Mouse (Mus musculus) c-Kit-positive CD71-positive TER-119-negative erythroid progenitor cells, embryonic 14.5 days (primary cell): ENCODE data around the gene St3gal5.
"Not testable (repeated sequence)": the region's sequence is repeated elsewhere in the genome, so short reads cannot be mapped to it uniquely, and the experiment has no call there.

ENCODE experiments used
- DNase-seq: peaks from one replicate; pipeline ENCODE4 v3.0.0-alpha.2; 2013; ENCODE audit warnings: low read depth

The St3gal5 gene

DNA sequence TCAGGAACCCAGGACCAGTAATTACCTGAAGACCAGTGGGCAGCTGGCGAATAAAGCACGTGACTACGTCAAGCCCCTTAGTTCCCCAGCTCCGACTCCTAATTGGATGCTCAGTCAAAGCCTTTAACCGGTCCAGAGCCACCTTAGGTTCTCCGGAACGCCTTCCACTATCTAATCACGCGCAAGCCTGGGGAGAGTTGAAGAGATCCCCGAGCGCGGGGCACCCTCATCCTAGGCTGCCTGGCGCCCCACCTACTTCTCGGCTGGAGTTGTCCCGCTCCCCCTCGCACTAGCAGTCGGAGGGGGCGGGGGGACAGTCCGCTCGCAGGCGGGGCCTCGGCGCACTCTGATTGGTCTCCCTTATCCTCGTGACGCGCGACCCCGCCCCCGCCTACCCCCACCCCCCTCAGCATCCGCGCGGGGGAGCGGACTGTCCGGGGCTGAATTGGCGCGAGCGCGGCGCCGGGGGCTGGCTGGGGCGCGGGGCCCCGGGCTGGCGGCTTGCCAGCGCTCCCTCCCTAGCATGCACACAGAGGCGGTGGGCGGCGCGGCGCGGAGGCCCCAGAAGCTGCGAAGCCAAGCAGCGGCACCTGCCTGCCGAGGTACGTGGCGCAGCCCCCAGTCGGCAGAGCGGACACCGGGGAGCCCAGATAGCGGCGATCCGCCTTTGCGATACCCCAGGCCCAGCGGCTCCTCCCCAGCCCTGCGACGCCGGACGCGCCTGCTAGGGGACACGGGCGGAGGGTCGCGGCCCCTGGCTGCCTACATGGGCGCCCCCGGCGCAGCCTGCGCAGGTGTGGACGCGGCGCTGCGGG is at the start of gene St3gal5:
Gene St3gal5 (plus strand): TSS at position 412 of the 815 bp plus-strand sequence.
- DNase-seq = peak; percentile 92

DNA sequence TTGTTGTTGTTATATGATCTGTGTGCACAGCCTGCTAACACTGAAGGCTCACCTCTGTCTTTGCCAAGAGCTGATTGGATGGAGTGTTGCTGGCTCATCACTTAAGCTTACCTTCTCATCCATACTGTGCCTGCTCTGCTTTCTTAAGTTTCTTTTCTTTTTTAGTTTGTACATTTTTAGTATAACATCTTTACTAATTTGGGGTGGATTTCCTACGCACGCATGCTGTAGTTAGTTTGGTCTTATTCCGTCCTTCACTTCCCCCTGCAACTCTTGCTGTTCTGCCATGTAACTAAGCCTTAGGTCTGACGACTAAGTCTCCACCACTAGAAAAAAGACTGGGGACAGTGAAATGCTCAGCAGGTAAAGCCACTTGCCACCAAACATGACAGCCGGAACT is 48.7 kb upstream of the St3gal5 start:
- DNase-seq = no peak

DNA sequence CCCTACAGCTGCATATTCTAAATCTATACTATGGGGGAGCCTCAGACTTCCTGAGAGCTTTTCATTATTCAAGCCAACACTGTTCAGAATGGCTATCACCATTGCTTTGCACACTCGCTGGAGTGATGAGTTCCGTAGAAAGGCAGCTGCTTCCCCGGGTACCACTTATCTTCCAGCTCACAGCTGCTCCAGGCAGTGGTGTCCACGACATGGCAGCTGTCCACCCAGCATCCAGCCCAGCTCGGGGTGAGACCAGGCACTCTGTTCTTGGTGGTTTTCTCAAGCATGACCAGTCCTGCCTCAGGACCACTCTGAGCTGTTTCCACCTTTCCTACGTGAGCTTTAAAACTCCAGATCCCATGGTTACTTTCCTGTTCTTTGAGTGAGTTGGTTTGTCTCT is 47.5 kb upstream of the St3gal5 start:
- DNase-seq = no peak

DNA sequence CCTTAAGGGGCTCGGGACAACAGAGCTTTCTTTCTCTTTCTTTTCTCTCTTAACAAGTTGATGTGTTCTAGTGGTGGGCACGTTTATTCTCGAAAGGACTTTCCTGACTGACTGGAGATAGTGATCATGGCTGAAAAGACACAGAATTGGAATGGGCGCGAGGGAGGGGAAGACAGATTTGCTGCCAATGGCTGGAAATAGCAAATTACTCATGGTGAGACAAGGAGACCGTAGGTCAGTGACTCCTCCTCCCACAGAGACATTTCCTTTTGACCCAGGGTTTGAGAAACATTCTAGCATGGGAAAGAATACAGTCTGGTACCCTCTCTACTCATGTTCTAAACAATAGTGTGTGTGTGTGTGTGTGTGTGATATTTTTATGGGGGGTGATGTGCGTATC is 46.6 kb upstream of the St3gal5 start:
- no peak for DNase-seq

DNA sequence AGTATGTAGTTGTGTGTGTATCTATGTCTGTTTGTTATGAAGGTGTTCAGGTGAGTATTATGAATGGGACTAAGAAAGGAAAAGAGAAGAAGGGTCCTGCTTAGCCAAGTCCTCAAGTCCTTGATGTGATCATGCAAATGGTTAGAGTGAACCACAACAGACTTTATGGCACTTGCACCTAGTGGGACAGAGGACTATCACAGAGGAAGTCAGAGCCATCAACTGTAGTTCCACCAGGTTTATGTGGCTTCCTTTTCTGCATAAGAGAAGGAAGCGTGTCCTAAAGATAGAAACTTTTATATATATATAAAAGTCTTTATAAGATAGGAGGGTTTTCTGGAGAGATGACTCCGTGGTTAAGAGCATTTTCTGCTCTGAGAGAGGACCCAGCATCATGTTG is 46.1 kb upstream of the St3gal5 start:
- DNase-seq = no peak

DNA sequence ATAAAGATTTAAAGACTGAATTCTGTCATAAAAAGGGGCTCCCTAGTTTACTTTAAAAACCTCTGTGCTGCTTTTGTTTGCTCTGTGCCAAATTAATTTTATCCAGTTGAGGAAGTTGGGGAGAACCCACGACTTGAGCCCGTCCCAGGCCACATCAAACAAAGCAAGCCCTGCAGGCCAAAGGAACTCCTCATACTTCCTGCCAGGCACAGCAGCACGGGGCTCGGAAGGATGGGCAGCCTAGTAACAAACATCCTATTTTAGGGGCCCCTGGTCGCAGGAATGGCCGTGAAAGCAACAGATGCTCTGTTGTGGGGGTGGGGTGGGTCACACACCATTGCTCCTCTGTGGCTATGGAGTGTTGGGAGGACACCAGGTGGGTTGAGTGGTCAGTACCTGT is 45.6 kb upstream of the St3gal5 start:
- DNase-seq = no peak

DNA sequence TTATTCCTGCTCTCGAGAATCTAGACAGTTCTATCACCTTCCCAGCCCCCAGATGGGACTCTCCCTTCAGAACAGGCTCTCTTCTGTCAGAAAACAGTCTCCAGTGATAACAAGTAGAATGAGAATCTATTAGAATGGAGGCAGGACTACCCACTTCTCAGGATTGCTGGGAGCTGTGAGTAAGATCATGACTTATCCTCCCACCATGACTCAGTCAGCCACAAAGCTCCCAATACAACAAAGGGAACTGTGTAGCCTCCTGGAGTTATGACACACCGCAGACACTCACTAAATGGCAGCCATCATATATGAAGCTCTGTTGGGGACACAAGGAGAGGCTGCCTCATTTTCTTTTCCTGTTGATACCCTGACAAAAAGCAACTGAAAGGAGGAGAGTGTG is 40.8 kb upstream of the St3gal5 start:
- DNase-seq = no peak

DNA sequence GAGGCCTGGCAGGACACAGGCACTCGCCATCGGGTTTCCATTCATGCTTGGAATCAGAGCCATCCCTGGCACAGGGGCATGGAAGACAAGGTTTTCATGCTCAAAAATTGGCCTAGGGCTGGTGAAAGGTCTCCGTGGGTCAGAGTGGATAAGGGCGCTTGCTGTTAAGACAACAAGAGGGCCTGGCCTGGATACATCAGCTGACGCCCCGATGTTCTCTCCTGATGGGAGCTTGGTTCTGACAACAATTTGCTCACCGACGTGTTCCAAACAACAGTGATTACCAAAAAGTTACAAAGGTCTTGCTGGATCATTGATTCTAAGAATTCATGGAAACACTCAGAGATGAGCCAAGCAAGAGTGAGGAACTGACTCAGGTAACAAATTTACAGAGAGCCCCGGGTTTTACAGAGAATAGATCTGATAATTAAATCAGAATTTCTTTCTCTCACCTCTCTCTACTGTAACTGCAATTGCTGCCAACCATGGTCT is 38.9 kb upstream of the St3gal5 start:
- no peak for DNase-seq

DNA sequence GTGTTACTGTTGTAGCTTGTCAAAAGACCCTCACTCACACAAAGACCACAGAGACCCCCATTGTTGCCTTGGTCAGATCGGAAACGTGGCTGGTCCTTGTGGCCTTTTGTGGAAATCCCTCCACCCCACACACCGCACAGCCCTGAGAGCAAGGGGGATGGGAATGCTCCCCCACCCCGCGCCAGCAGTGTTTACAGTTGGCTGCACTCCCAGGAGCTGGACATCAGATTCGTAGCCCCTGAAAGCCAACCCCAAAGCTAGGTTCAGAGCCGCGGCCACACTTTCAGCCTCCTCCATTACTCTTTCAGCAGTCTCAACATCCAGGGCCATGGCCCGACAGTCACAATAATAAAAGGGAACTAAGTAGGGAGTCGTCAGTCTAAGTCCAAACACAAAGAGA is 36.7 kb upstream of the St3gal5 start:
- DNase-seq = not testable (repeated sequence)

DNA sequence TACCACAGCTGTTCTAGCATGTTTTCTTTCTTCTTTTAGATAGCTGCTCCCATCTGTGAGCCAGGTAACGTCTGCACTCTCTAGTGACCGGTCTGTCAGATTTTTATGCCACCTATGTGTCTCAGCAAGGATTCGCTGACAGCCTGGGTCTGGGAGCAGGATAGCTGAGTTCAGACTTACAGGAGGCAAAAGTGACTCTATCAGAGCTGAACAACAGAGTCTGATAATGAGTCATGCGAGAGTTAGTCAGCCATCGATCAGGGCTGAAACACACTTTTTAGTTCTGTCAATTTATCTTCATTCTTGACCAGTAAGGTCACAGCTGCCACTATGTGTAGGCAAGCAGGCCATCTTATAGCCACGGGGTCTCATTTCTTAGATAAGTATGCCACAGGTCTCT is 33.7 kb upstream of the St3gal5 start:
- DNase-seq = no peak

DNA sequence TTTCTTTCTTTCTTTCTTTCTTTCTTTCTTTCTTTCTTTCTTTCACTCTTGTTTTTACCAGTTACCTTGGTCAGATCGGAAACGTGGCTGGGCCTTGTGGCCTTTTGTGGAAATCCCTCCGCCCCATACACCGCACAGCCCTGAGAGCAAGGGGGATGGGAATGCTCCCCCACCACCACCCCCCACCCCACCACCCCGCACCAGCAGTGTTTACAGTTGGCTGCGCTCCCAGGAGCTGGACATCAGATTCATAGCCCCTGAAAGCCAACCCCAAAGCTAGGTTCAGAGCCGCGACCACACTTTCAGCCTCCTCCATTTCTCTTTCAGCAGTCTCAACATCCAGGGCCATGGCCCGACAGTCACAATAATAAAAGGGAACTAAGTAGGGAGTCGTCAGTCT is 31.4 kb upstream of the St3gal5 start:
- no peak for DNase-seq

DNA sequence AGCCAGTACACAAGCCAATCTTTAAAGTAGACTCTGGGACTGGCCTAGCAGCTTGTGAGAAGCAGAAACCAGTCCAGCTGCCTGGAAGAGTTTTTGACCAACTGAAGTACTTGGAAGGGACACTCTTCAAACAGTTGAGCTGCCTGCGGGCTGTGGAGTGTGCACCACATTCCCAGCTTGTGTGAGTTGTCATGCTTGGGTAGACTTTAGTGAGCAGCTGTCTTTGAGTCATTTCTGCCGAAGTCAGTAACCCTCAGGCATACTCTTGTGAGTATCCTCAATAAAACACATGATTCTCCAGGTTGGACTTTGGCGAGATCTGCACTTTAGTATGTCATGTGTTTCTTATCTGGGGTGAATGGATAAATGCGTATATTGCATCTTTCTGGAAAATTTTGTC is 29.0 kb upstream of the St3gal5 start:
- no peak for DNase-seq

DNA sequence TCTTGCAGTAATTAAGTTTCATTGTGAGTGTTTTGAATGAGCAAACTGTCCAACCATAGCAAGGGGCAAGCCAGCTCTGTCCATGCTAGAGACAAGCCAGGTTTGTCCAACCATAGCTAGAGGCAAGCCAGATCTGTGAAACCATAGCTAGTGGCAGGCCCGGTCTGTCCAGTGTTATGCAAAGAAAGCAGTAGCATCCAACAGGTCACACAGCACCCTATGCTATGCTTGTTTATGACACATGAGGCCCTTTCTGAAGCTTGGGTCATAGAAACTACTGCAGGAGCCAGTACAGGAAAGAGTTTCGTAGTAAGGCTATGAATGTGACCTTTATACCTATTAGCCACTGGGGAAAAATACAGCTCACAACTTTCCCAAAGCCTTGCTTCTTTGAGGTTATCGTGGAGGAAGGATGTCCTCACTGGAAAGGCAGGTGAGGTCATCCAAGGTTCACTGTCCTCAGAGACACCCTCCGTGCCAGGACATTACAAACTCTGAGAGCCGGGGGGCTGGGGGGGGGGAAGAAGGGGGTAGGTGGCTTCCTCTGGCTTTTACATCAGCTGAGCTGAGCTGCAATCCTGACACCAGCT is 26.0 kb upstream of the St3gal5 start:
- DNase-seq = no peak

DNA sequence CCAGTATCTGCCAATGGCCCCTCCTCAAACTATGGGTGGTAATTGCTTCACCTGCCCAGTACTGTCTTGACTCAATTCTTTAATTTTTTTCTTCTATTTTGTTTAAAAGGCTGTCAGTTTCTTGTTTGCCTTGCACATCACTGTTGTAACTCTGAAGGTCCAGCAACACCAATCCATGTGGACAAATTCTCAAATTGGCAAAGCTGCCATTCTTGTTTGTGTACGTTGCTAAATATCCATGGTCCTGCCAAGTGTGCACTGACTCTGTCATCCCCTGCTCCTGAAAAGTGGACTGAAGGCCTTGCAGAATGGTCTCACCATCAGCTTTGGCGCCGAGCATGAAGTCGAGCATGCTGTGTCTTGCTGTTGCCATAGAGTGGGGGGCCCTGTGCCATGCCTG is 23.6 kb upstream of the St3gal5 start:
- DNase-seq = no peak

DNA sequence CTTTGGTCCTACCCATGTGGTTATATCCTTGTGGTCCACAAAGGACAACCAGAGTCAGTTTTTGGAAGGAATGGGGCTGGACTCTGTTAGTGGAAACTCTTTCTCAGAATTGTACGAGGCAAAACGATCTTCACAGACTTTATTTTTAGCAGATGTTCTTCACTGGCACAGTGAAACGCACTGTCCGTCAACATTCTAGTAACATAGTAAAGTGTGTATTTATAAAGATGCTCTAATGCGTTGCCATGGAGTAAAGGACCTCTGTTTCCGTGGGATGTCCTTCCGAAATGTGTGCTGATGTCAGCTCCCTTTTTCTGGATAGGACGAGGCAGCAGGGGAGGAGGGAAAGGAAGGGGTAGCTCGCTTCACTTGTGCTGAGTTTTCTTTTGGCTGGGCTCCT is 20.9 kb upstream of the St3gal5 start:
- DNase-seq = no peak

DNA sequence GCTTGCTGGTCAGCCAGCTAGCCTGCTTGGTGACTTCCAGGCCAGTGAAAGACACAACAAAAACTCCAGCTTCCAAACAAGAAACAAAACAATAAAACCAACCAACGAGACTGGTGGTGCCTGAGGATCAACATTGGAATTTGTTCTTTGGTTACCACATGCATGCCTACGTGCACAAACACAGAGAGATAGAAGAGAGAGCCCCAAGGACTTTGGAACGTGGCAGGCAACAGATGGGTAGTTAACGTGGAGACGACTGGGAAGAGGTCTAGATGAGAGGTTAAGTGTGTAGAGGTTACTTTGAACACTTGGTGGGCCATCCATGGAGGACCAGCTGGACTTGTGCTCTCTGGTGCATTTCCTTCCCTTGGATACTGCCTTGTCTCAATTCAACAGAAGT is 19.2 kb upstream of the St3gal5 start:
- no peak for DNase-seq

DNA sequence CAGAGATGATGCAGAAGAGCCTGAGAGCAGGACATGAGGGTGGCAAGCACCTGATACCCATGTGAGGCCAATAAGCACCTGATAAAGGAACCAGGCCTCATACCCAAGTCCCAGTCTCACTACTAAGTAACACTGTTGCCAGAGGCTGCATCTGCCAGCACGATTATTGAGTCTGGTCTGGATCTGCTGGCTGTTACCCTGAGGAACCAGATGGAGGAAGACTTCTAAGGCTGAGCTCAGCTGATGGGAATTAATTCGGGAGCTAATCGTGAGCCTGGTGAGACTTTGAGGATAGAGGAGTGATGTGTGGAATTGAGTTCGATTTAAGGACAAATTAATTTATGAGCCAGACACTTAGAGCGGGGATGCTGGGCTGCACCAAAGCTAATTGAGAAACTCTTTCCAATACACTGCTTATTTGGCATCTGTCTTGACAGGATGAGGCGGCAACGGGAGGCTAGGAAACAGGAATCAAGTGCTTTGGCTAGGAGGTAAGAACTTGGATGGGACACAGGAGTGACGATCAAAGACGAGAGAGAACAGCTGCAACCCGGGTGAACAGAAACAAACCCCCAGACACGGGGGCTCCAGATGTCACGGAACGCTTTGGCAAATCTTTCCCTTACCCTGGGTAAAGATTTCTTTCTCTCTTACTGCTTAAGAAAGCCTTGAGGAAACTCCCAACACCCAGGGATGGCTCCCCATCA is 15.9 kb upstream of the St3gal5 start:
- DNase-seq = no peak

DNA sequence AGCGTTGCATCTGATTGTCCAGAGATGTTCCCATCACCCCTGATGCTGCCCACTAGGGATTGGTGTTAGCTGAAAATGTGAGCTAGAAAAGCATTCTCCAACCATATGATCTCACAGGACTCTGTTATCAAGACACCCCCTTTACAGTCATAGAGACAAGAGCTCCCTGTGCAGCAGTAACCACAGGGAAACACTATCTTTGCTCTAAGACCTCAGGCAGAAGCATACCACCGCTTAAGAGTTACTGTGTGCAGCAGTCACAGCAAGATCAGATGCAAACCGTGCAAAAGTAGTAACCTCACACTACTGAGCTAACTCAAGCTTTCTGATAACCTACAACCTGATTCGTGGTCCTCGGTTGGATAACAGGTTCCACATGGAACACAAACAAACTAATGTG is 10.0 kb upstream of the St3gal5 start:
- no peak for DNase-seq

DNA sequence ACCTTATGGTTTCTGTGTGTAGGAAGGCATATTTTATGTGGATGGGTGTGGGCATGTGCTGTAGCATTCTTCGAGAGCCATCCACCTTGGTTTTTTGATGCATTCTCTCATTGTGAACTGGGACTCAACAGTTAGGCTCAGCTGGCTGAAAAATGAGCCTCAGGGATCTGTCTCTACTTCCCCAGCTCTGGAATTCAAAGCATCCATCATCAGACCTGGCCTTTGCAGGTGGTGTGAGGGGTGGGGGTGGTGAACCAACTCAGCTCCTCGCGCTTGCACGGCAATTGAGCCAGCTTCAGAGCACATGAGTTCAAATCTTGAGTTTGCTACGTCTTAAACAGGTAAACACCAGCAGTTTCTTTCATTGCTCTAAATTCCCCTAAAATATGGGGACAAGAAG is 7.5 kb upstream of the St3gal5 start:
- DNase-seq = no peak

DNA sequence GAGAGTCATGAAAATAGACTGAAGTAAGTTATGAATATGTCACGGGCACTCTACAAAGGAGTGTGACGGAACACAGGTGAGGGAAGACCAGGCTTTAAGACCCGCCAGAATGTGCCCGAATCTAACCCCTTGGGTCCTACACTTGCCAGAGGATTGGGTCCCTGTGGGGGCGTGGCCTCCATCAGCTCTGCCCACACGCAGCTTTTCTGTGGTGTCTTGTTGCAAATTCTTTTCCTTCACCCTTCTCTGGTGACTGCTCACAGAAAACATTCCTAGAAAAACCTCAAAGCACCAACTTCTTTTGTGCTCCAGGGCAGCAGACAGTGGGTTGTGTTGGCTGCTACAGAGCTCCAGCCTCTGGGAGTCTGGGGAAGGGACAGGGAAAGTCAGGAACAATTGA is 6.4 kb upstream of the St3gal5 start:
- no peak for DNase-seq

DNA sequence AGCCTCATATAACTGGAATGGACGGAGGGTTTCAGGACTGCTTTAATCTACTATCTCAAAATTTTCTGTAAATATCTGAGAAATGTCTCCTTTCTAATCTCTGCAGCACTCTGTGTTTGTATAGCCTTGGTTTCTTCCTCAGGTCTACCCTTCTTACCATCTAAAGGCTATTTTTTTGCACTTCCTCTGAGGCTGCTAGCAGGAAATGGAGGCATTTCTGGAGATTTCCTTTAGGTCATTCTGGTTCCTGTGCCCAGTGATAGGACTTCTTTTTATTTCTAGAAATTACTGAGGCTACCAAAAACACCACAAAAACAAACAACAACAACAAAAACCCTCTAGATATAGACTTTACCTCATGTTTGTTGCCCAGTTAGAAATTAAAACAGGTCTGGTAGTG is 4.3 kb upstream of the St3gal5 start:
- DNase-seq = no peak

DNA sequence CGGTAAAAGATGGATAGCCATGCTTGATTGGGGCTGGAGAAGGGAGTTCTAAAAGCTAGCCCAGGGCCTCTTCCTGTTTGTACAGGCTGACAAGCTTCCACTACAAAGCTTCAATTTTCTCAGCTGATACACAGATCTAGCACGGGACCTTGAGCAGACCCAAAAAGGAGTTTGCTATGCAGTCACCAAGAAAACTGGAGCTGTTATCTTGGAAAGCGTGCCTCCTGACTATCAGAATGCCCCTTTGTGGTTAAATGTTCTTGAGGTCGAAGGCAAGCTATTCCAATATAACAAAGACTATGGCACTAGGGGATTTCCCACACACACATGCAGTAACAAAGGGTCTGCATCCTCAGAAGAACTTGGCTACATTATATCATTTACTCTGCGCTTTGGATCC is 1.2 kb upstream of the St3gal5 start:
- no peak for DNase-seq

DNA sequence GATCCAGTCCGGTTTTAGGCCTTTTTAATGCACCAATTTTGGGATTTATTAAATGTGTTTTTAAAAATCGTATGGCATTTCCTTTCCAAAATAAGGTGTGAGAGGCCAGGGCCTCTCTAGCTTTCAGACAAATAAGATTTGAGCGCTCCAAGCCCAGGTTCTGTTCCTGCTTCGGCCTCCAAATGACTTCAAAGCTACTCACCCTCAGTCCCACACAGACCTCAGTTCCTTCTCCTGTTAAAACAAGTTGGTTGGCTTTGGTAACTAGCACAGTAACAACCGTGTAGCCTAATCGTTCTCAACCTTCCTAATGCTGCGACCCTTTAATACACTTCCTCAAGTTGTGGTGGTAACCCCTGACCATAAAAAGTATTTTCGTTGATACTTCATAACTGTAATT is 723 bp upstream of the St3gal5 start:
- no peak for DNase-seq
